Mouse (Mus musculus) lung, postnatal 0 days (tissue): Measurements from ENCODE around the gene Ccdc183.

Experiments used
- CTCF ChIP-seq: IDR thresholded peaks from 2 replicates; pipeline ENCODE4 v1.5.1; 2016; ENCODE audit warnings: antibody characterized with exemption, mild to moderate bottlenecking
- EP300 ChIP-seq: IDR thresholded peaks from 2 replicates; pipeline ENCODE4 v1.6.1; 2016; ENCODE audit warnings: antibody characterized with exemption, mild to moderate bottlenecking, control low read depth

GRCm38 (mm10) chr2:25628738-25629137 lies 11.3 kb upstream of the Ccdc183 start:
- TF ChIP-seq CTCF: no peak
- no peak for TF ChIP-seq EP300
